Mouse (Mus musculus) CH12.LX (cell line): Measurements from ENCODE around the gene Ror2. TPM values are rescaled to one million over a fixed set of nuclear protein-coding genes. Genes with fewer than 3 reads are reported as not detected.

ENCODE experiments used
- DNase-seq: peaks from one replicate; pipeline ENCODE4 v3.0.0-alpha.2; 2013; ENCODE audit errors: extremely low read depth
- H3K27ac ChIP-seq: 2 replicates; pipeline ENCODE4 v1.5.1; 2012; ENCODE audit warnings: low read depth, mild to moderate bottlenecking, control low read depth, moderate library complexity; ENCODE audit not compliant: insufficient read depth
- H3K27me3 ChIP-seq: replicated peaks from 2 replicates; pipeline ENCODE3; 2012; ENCODE audit warnings: inconsistent platforms
- H3K36me3 ChIP-seq, 2 experiments: replicated peaks in 1 of 2; 2 replicates each; pipeline versions ENCODE3 to v1.6.1; 2012; ENCODE audit warnings: inconsistent platforms in 1 of 2, low read length in 1 of 2, mild to moderate bottlenecking in 1 of 2, mixed read lengths in 1 of 2, moderate library complexity in 1 of 2; ENCODE audit not compliant: control insufficient read depth in 1 of 2, insufficient read depth in 1 of 2
- H3K4me1 ChIP-seq, 2 experiments: 2 replicates each; pipeline ENCODE4 v1.6.1; 2012; ENCODE audit warnings: inconsistent platforms in 1 of 2, moderate library complexity in 1 of 2; ENCODE audit not compliant: insufficient read depth in 2 of 2, control insufficient read depth in 1 of 2
- H3K4me2 ChIP-seq: 2 replicates; pipeline ENCODE4 v1.6.1; 2012; ENCODE audit warnings: low read depth, mild to moderate bottlenecking, control low read depth; ENCODE audit not compliant: poor library complexity, insufficient read depth, severe bottlenecking
- H3K4me3 ChIP-seq, 3 experiments: fragments of 150-350 bp in 1 of 3; sonication (generic) in 1 of 3; replicated peaks in 1 of 3; 2 replicates each; pipeline versions ENCODE3 to v1.5.1; 2011 to 2012; ENCODE audit warnings: low read depth in 2 of 3, low read length in 2 of 3, mild to moderate bottlenecking in 2 of 3, moderate library complexity in 2 of 3, control low read depth in 1 of 3, improper control_type of control experiment in 1 of 3, inconsistent platforms in 1 of 3, mixed read lengths in 1 of 3; ENCODE audit not compliant: poor library complexity in 1 of 3
- H3K79me2 ChIP-seq: replicated peaks from 2 replicates; pipeline ENCODE4 v1.6.1; 2012; ENCODE audit warnings: mild to moderate bottlenecking, moderate library complexity; ENCODE audit not compliant: control insufficient read depth, poor library complexity, insufficient read depth, severe bottlenecking; ENCODE audit errors: extremely low read depth
- H3K9ac ChIP-seq: 2 replicates; pipeline ENCODE4 v1.6.1; 2012; ENCODE audit warnings: low read depth, mild to moderate bottlenecking, control low read depth, moderate library complexity; ENCODE audit not compliant: insufficient read depth
- H3K9me3 ChIP-seq: replicated peaks from 2 replicates; pipeline ENCODE3; 2012; ENCODE audit warnings: low read length, inconsistent platforms, mixed read lengths
- BHLHE40 ChIP-seq: IDR thresholded peaks from 2 replicates; pipeline ENCODE4 v1.6.1; 2011; ENCODE audit warnings: mild to moderate bottlenecking, low read depth, low read length, improper control_type of control experiment
- CHD1 ChIP-seq: IDR thresholded peaks from 2 replicates; pipeline ENCODE4 v1.6.1; 2012; ENCODE audit warnings: low read depth, low read length, improper control_type of control experiment, inconsistent platforms
- CHD2 ChIP-seq: IDR thresholded peaks from 2 replicates; pipeline ENCODE4 v1.6.1; 2011; ENCODE audit warnings: low read length, improper control_type of control experiment
- ELF1 ChIP-seq: IDR thresholded peaks from 2 replicates; pipeline ENCODE4 v1.6.1; 2014; ENCODE audit warnings: low read depth, mild to moderate bottlenecking, inconsistent platforms, low read length, improper control_type of control experiment
- EP300 ChIP-seq: IDR thresholded peaks from 2 replicates; pipeline ENCODE4 v1.6.1; 2011; ENCODE audit warnings: low read length, improper control_type of control experiment
- GABPA ChIP-seq: IDR thresholded peaks from 2 replicates; pipeline ENCODE4 v1.6.1; 2012; ENCODE audit warnings: low read depth, low read length, improper control_type of control experiment, inconsistent platforms; ENCODE audit not compliant: insufficient replicate concordance
- HCFC1 ChIP-seq: IDR thresholded peaks from 2 replicates; pipeline ENCODE4 v1.6.1; 2012; ENCODE audit warnings: low read depth, mild to moderate bottlenecking, inconsistent platforms, low read length, improper control_type of control experiment
- JUN ChIP-seq: IDR thresholded peaks from 2 replicates; pipeline ENCODE4 v1.6.1; 2011; ENCODE audit warnings: low read depth, mild to moderate bottlenecking, low read length, improper control_type of control experiment, moderate library complexity; ENCODE audit not compliant: insufficient read depth
- JUND ChIP-seq: conservative IDR thresholded peaks from 2 replicates; pipeline ENCODE4 v1.6.1; 2011; ENCODE audit warnings: low read depth, low read length, improper control_type of control experiment
- MEF2A ChIP-seq: IDR thresholded peaks from 2 replicates; pipeline ENCODE4 v1.6.1; 2014; ENCODE audit warnings: low read depth, mild to moderate bottlenecking, inconsistent platforms, low read length, improper control_type of control experiment, borderline replicate concordance
- MXI1 ChIP-seq: IDR thresholded peaks from 2 replicates; pipeline ENCODE4 v1.6.1; 2011; ENCODE audit warnings: mild to moderate bottlenecking, low read depth, low read length, improper control_type of control experiment
- MYC ChIP-seq: IDR thresholded peaks from 2 replicates; pipeline ENCODE4 v1.6.1; 2011; ENCODE audit warnings: low read depth, mild to moderate bottlenecking, improper control_type of control experiment, low read length
- NELFE ChIP-seq: IDR thresholded peaks from 2 replicates; pipeline ENCODE4 v1.6.1; 2011; ENCODE audit warnings: low read depth, low read length, improper control_type of control experiment
- NRF1 ChIP-seq: IDR thresholded peaks from 2 replicates; pipeline ENCODE4 v1.6.1; 2014; ENCODE audit warnings: low read depth, mild to moderate bottlenecking, inconsistent platforms, low read length, improper control_type of control experiment, moderate library complexity
- POLR2A ChIP-seq: IDR thresholded peaks from 2 replicates; pipeline ENCODE4 v1.6.1; 2011; ENCODE audit warnings: low read depth, mild to moderate bottlenecking, improper control_type of control experiment, low read length
- RAD21 ChIP-seq: IDR thresholded peaks from 2 replicates; pipeline ENCODE4 v1.6.1; 2011; ENCODE audit warnings: low read depth, mild to moderate bottlenecking, low read length, improper control_type of control experiment, moderate library complexity
- SIN3A ChIP-seq: IDR thresholded peaks from 2 replicates; pipeline ENCODE4 v1.6.1; 2012; ENCODE audit warnings: low read length, improper control_type of control experiment, inconsistent platforms
- TBP ChIP-seq: conservative IDR thresholded peaks from 2 replicates; pipeline ENCODE4 v1.6.1; 2011; ENCODE audit warnings: low read depth, low read length, improper control_type of control experiment
- TCF12 ChIP-seq: IDR thresholded peaks from 2 replicates; pipeline ENCODE4 v1.6.1; 2014; ENCODE audit warnings: low read depth, mild to moderate bottlenecking, inconsistent platforms, low read length, improper control_type of control experiment
- UBTF ChIP-seq: IDR thresholded peaks from 2 replicates; pipeline ENCODE4 v1.6.1; 2012; ENCODE audit warnings: low read depth, mild to moderate bottlenecking, inconsistent platforms, low read length, improper control_type of control experiment, moderate library complexity
- USF1 ChIP-seq: IDR thresholded peaks from 2 replicates; pipeline ENCODE4 v1.6.1; 2014; ENCODE audit warnings: low read depth, mild to moderate bottlenecking, inconsistent platforms, low read length, improper control_type of control experiment
- USF2 ChIP-seq: conservative IDR thresholded peaks from 2 replicates; pipeline ENCODE4 v1.6.1; 2011; ENCODE audit warnings: low read depth, low read length, improper control_type of control experiment
- ZMIZ1 ChIP-seq: IDR thresholded peaks from 2 replicates; pipeline ENCODE4 v1.6.1; 2012; ENCODE audit warnings: low read depth, mild to moderate bottlenecking, inconsistent platforms, low read length, improper control_type of control experiment
- dilution Hi-C: fragments of 300-500 bp; cut with MboI; formaldehyde crosslinking; loops from 2 replicates; pipeline ENCODE4 v1.14.3; 2020; ENCODE audit warnings: low sequenced_read_pairs; ENCODE audit not compliant: extremely low pct_unique_long_range_greater_than_20kb, extremely low pct_ligation_motif_present
- in situ Hi-C: fragments of 300-500 bp; cut with MboI; formaldehyde crosslinking; loops from 3 replicates; pipeline ENCODE4 v1.14.3; 2019; ENCODE audit warnings: low sequenced_read_pairs, low pct_ligation_motif_present, low pct_unique_long_range_greater_than_20kb, mixed read lengths
- polyA plus RNA-seq: library from polyadenylated mRNA; unstranded; fragments of >175 nt; gene quantifications from 2 replicates; pipeline ENCODE4 v1.2.1, GENCODE M21; 2012; ENCODE audit warnings: low read depth; ENCODE audit not compliant: insufficient read length
- total RNA-seq, 2 experiments: library from RNA; depleted of rRNA; stranded (reverse); fragments of 300-350 nt in 1 of 2; fragments of >200 nt in 1 of 2; gene quantifications; 2 replicates each; pipeline ENCODE4 v1.2.3; 2012 to 2014

Gene Ror2
- total and polyA plus RNA-seq, 3 experiments: 0.13 to 0.63 (median 0.16) TPM

DNA sequence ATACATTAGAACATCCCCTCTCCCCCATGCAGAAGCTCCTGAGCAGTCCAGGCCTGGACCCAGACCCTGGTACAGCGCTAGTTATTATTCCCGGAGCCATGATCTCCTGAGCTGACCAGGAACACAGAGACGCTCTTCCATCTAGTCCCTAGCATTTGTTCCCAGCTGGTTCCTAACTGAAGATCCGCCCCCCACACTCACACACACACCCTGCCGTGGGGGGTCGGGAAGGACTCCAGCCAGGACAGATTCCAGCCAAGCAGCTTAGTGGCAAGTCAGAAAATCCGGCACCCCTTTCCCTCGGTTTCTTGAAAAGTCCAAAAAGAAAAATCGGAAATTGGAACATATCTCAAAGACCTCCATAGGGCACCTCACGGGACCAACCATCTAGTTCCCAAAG, 48.5 kb downstream of the Ror2 start:
- Histone ChIP-seq H3K4me3 (no peak overlapping the region), H3K36me3 (no peaks in the 10 kb centered on the region), H3K9ac (no peak overlapping the region), H3K27me3 (no peaks in the 10 kb centered on the region), H3K4me2 (no peak overlapping the region), H3K9me3 (peaks cover 4% of the 10 kb centered on the region), H3K4me1 (peaks cover 0 to 9% of the 10 kb centered on the region in 2 experiments; a peak in 1 of 4 replicates), H3K27ac (no peak overlapping the region), H3K79me2 (no peaks in the 10 kb centered on the region)
- DNase-seq: no peak
- no peak for TF ChIP-seq NRF1
- no peak for TF ChIP-seq MXI1
- TF ChIP-seq HCFC1: no peak
- TF ChIP-seq POLR2A: no peak
- TF ChIP-seq EP300: no peak
- TF ChIP-seq JUND: no peak
- TF ChIP-seq CHD1: no peak
- no peak for TF ChIP-seq MYC
- TF ChIP-seq TCF12: no peak
- TF ChIP-seq SIN3A: no peak
- TF ChIP-seq MEF2A: no peak
- no peak for TF ChIP-seq BHLHE40
- TF ChIP-seq UBTF: no peak
- TF ChIP-seq CHD2: no peak
- no peak for TF ChIP-seq JUN
- dilution Hi-C loops: no loop called here
- in situ Hi-C loops: no loop called here

DNA sequence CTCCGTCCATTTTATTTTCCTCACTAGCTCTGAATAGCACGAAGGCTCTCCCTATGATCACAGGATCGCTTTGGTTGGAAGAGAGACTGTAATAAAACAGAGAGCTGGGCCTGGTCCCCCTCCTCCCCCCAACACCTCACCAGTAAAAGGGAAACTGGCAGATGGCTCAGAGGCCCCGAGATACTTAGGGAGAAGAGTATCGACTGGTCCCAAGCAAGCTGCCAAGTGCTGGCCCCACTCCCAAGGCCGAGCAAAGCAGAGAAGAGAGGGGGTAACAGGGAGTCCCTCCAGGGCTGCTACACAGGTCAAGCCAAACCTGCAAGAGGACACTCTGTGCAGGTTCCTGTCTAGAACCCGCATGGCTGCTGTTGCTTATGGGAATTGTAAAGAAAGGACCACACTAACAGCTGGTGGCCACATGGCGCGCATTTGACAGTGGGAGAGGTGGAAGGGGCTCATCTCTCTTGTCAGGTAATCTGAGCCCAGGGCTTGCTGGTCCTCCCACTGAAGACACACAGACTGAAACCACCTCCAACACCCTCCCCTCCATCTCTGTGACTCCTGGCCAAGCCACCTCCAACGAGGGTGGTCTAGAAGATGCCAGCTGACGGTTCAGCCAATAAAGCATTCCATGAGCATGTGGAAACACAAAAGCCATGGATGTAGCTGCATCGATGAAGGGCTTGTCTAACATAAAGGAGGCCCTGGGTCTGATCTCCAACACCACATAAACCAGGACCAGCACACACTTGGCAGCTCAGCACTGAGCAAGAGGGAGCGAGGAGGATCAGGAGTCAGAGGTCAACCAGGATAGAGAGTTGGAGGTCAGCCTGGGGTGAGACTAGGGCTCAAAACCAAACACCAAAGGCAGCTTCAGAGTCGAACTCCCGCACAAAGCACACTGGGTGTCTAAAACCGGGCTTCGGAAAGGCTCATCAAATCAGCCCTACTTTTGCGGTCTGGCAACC, 49.2 kb downstream of the Ror2 start:
- H3K4me2 ChIP-seq: no peak overlapping the region
- no peaks in the 10 kb centered on the region for H3K27me3 ChIP-seq
- no peak for DNase-seq
- TF ChIP-seq CHD2 (no peak), ZMIZ1 (no peak), RAD21 (no peak), ELF1 (no peak), BHLHE40 (no peak), GABPA (no peak), USF1 (no peak), TBP (no peak), USF2 (no peak), NELFE (no peak), EP300 (no peak)
- peaks cover 0 to 14% of the 10 kb centered on the region in 2 experiments; a peak in 2 of 4 replicates for H3K4me1 ChIP-seq
- in situ Hi-C loops: no loop called here
- no peak overlapping the region for H3K9ac ChIP-seq
- H3K36me3 ChIP-seq: no peaks in the 10 kb centered on the region
- no peak overlapping the region for H3K27ac ChIP-seq
- no peaks in the 10 kb centered on the region for H3K79me2 ChIP-seq
- H3K9me3 ChIP-seq: no peaks in the 10 kb centered on the region
- no peak overlapping the region for H3K4me3 ChIP-seq
- dilution Hi-C loops: no loop called here
